Mouse (Mus musculus) urinary bladder, adult 2 months (tissue): Measurements from ENCODE around the gene Hsp90b1. TPM values are rescaled to one million over a fixed set of nuclear protein-coding genes. Genes with fewer than 3 reads are reported as not detected.
"Not testable (repeated sequence)": the region's sequence is repeated elsewhere in the genome, so short reads cannot be mapped to it uniquely, and the experiment has no call there.

Experiments used
- DNase-seq: peaks from one replicate; pipeline ENCODE4 v3.0.0; 2022; ENCODE audit warnings: low spot score
- polyA plus RNA-seq: library from polyadenylated mRNA; depleted of rRNA; stranded (reverse); fragments of >200 nt; gene quantifications from 2 replicates; pipeline ENCODE4 v1.2.3, GENCODE M21; 2012; rRNA removed

Gene Hsp90b1
- polyA plus RNA-seq = 197 and 228 TPM in 2 replicates

- peak; percentile 98 for DNase-seq
Observed at GRCm38 (mm10) chr10:86705318-86705921, at the start of gene Hsp90b1, which contains the start of gene Ttc41. Hsp90b1 (minus strand) TSS chr10:86705509. Ttc41 (plus strand) TSS chr10:86705811.

GRCm38 (mm10) chr10:86744306-86744705 lies 39.0 kb upstream of the Hsp90b1 start:
- no peak for DNase-seq

- DNase-seq = no peak
Observed at GRCm38 (mm10) chr10:86742918-86743317, 37.6 kb upstream of the Hsp90b1 start.

GRCm38 (mm10) chr10:86735036-86735435 lies 29.7 kb upstream of the Hsp90b1 start:
- DNase-seq = no peak

- no peak for DNase-seq
Observed at GRCm38 (mm10) chr10:86731500-86731863, 26.2 kb upstream of the Hsp90b1 start.

- DNase-seq = peak; percentile 70
Observed at GRCm38 (mm10) chr10:86730823-86731499, 25.7 kb upstream of the Hsp90b1 start.

GRCm38 (mm10) chr10:86728176-86728575 lies 22.9 kb upstream of the Hsp90b1 start:
- no peak for DNase-seq

- DNase-seq = no peak
Observed at GRCm38 (mm10) chr10:86727548-86727980, 22.3 kb upstream of the Hsp90b1 start.

- no peak for DNase-seq
Observed at GRCm38 (mm10) chr10:86712156-86712555, 6.8 kb upstream of the Hsp90b1 start.

GRCm38 (mm10) chr10:86707134-86707533 lies 1.8 kb upstream of the Hsp90b1 start:
- DNase-seq = no peak

GRCm38 (mm10) chr10:86705922-86706752 lies 828 bp upstream of the Hsp90b1 start:
- DNase-seq = peak; percentile 65

- DNase-seq = peak; percentile 43
Observed at GRCm38 (mm10) chr10:86704589-86705191, 619 bp downstream of the Hsp90b1 start.

GRCm38 (mm10) chr10:86704141-86704540 lies 1.2 kb downstream of the Hsp90b1 start:
- no peak for DNase-seq

- DNase-seq = no peak
Observed at GRCm38 (mm10) chr10:86703375-86703774, 1.9 kb downstream of the Hsp90b1 start.

GRCm38 (mm10) chr10:86702312-86702920 lies 2.9 kb downstream of the Hsp90b1 start:
- DNase-seq = no peak

GRCm38 (mm10) chr10:86700973-86701372 lies 4.3 kb downstream of the Hsp90b1 start:
- no peak for DNase-seq

GRCm38 (mm10) chr10:86700251-86700650 lies 5.1 kb downstream of the Hsp90b1 start:
- DNase-seq = no peak

GRCm38 (mm10) chr10:86686017-86686360 lies 19.3 kb downstream of the Hsp90b1 start:
- not testable (repeated sequence) for DNase-seq

- DNase-seq = peak; percentile 61
Observed at GRCm38 (mm10) chr10:86685179-86686016, 19.9 kb downstream of the Hsp90b1 start.

- not testable (repeated sequence) for DNase-seq
Observed at GRCm38 (mm10) chr10:86684797-86685178, 20.5 kb downstream of the Hsp90b1 start.

GRCm38 (mm10) chr10:86670550-86670949 lies 34.8 kb downstream of the Hsp90b1 start:
- DNase-seq = not testable (repeated sequence)
